Mouse (Mus musculus): ENCODE results near the gene E130114P18Rik. TPM values are rescaled to one million over a fixed set of nuclear protein-coding genes. Genes with fewer than 3 reads are reported as not detected.

E130114P18Rik gene
- polyA plus RNA-seq, 1 experiment from 2014 or later, result 0.60 TPM

- H3K4me1 ChIP-seq (replicated peaks; ENCODE audit: control insufficient read depth, insufficient read depth, low read length), result no peaks in the 10 kb centered on the region
- H3K9me3 ChIP-seq (ENCODE audit: control insufficient read depth, low read length), result no peaks in the 10 kb centered on the region
- H3K27me3 ChIP-seq (replicated peaks; ENCODE audit: control insufficient read depth, insufficient read depth, low read length), result no peaks in the 10 kb centered on the region
- no peak overlapping the region for H3K27ac ChIP-seq (ENCODE audit: low read depth, low read length)
- H3K9ac ChIP-seq (ENCODE audit: low read depth, low read length), result no peak overlapping the region
- H3K36me3 ChIP-seq (ENCODE audit: control insufficient read depth, insufficient read depth, low read length), result no peaks in the 10 kb centered on the region
- no peak overlapping the region for H3K4me3 ChIP-seq (ENCODE audit: low read depth, low read length)
- ATAC-seq (replicated peaks; ENCODE audit: low FRiP score) (no peak), DNase-seq (ENCODE audit: low spot score) (no peak)
- no peak overlapping the region for H3K4me2 ChIP-seq
- WGBS, result 77% methylated on average over 10 of the region's 10 CpGs
Measured at GRCm38 (mm10) chr4:97722666-97723065, 55.2 kb downstream of the E130114P18Rik start.

GRCm38 (mm10) chr4:97714616-97715015 lies 63.3 kb downstream of the E130114P18Rik start:
- DNase-seq (ENCODE audit: low spot score) (no peak), ATAC-seq (replicated peaks; ENCODE audit: low FRiP score) (no peak)
- H3K4me1 ChIP-seq (replicated peaks; ENCODE audit: control insufficient read depth, insufficient read depth, low read length), result no peaks in the 10 kb centered on the region
- H3K9me3 ChIP-seq (ENCODE audit: control insufficient read depth, low read length), result no peaks in the 10 kb centered on the region
- H3K4me3 ChIP-seq (ENCODE audit: low read depth, low read length), result no peak overlapping the region
- WGBS, result 78% methylated on average over 6 of the region's 6 CpGs
- H3K4me2 ChIP-seq, result no peak overlapping the region
- no peak overlapping the region for H3K9ac ChIP-seq (ENCODE audit: low read depth, low read length)
- no peaks in the 10 kb centered on the region for H3K27me3 ChIP-seq (replicated peaks; ENCODE audit: control insufficient read depth, insufficient read depth, low read length)
- H3K36me3 ChIP-seq (ENCODE audit: control insufficient read depth, insufficient read depth, low read length), result no peaks in the 10 kb centered on the region
- H3K27ac ChIP-seq (ENCODE audit: low read depth, low read length), result no peak overlapping the region

GRCm38 (mm10) chr4:97714101-97714615 lies 63.7 kb downstream of the E130114P18Rik start:
- Histone ChIP-seq H3K9me3 (ENCODE audit: control insufficient read depth, low read length) (no peaks in the 10 kb centered on the region), H3K4me3 (ENCODE audit: low read depth, low read length) (no peak overlapping the region), H3K4me2 (no peak overlapping the region), H3K4me1 (replicated peaks; ENCODE audit: control insufficient read depth, insufficient read depth, low read length) (no peaks in the 10 kb centered on the region), H3K27me3 (replicated peaks; ENCODE audit: control insufficient read depth, insufficient read depth, low read length) (no peaks in the 10 kb centered on the region), H3K9ac (ENCODE audit: low read depth, low read length) (no peak overlapping the region), H3K36me3 (ENCODE audit: control insufficient read depth, insufficient read depth, low read length) (no peaks in the 10 kb centered on the region), H3K27ac (ENCODE audit: low read depth, low read length) (no peak overlapping the region)
- 76% methylated on average over 6 of the region's 6 CpGs for WGBS
- ATAC-seq (replicated peaks; ENCODE audit: low FRiP score) (no peak), DNase-seq (ENCODE audit: low spot score) (no peak)

- Histone ChIP-seq H3K36me3 (ENCODE audit: control insufficient read depth, insufficient read depth, low read length) (no peaks in the 10 kb centered on the region), H3K9me3 (ENCODE audit: control insufficient read depth, low read length) (no peaks in the 10 kb centered on the region), H3K27ac (ENCODE audit: low read depth, low read length) (no peak overlapping the region), H3K4me3 (ENCODE audit: low read depth, low read length) (no peak overlapping the region), H3K27me3 (replicated peaks; ENCODE audit: control insufficient read depth, insufficient read depth, low read length) (no peaks in the 10 kb centered on the region), H3K9ac (ENCODE audit: low read depth, low read length) (no peak overlapping the region), H3K4me1 (replicated peaks; ENCODE audit: control insufficient read depth, insufficient read depth, low read length) (no peaks in the 10 kb centered on the region), H3K4me2 (no peak overlapping the region)
- ATAC-seq (replicated peaks; ENCODE audit: low FRiP score) (no peak), DNase-seq (ENCODE audit: low spot score) (no peak)
- WGBS, result 12% methylated on average over 1 of the region's 1 CpGs
Measured at GRCm38 (mm10) chr4:97712547-97712946, 65.3 kb downstream of the E130114P18Rik start.

- no peak for ATAC-seq (replicated peaks; ENCODE audit: low FRiP score)
- Histone ChIP-seq H3K9ac (ENCODE audit: low read depth, low read length) (no peak overlapping the region), H3K27ac (ENCODE audit: low read depth, low read length) (no peak overlapping the region), H3K27me3 (replicated peaks; ENCODE audit: control insufficient read depth, insufficient read depth, low read length) (no peaks in the 10 kb centered on the region), H3K4me1 (replicated peaks; ENCODE audit: control insufficient read depth, insufficient read depth, low read length) (no peaks in the 10 kb centered on the region), H3K9me3 (ENCODE audit: control insufficient read depth, low read length) (no peaks in the 10 kb centered on the region), H3K4me3 (ENCODE audit: low read depth, low read length) (no peak overlapping the region), H3K4me2 (no peak overlapping the region), H3K36me3 (ENCODE audit: control insufficient read depth, insufficient read depth, low read length) (no peaks in the 10 kb centered on the region)
- WGBS, result 62% methylated on average over 9 of the region's 9 CpGs
- no peak for DNase-seq (ENCODE audit: low spot score)
Measured at GRCm38 (mm10) chr4:97710048-97710765, 67.7 kb downstream of the E130114P18Rik start.

- ATAC-seq (replicated peaks; ENCODE audit: low FRiP score), result no peak
- no peak for DNase-seq (ENCODE audit: low spot score)
- no peaks in the 10 kb centered on the region for H3K4me1 ChIP-seq (replicated peaks; ENCODE audit: control insufficient read depth, insufficient read depth, low read length)
- H3K4me2 ChIP-seq, result no peak overlapping the region
- H3K27me3 ChIP-seq (replicated peaks; ENCODE audit: control insufficient read depth, insufficient read depth, low read length), result no peaks in the 10 kb centered on the region
- H3K9ac ChIP-seq (ENCODE audit: low read depth, low read length), result no peak overlapping the region
- 75% methylated on average over 22 of the region's 22 CpGs for WGBS
- H3K27ac ChIP-seq (ENCODE audit: low read depth, low read length), result no peak overlapping the region
- no peaks in the 10 kb centered on the region for H3K36me3 ChIP-seq (ENCODE audit: control insufficient read depth, insufficient read depth, low read length)
- no peaks in the 10 kb centered on the region for H3K9me3 ChIP-seq (ENCODE audit: control insufficient read depth, low read length)
- no peak overlapping the region for H3K4me3 ChIP-seq (ENCODE audit: low read depth, low read length)
Measured at GRCm38 (mm10) chr4:97707373-97708152, 70.3 kb downstream of the E130114P18Rik start.

- DNase-seq (ENCODE audit: low spot score) (no peak), ATAC-seq (replicated peaks; ENCODE audit: low FRiP score) (no peak)
- Histone ChIP-seq H3K4me2 (no peak overlapping the region), H3K9me3 (ENCODE audit: control insufficient read depth, low read length) (no peaks in the 10 kb centered on the region), H3K4me3 (ENCODE audit: low read depth, low read length) (no peak overlapping the region), H3K27me3 (replicated peaks; ENCODE audit: control insufficient read depth, insufficient read depth, low read length) (no peaks in the 10 kb centered on the region), H3K9ac (ENCODE audit: low read depth, low read length) (no peak overlapping the region), H3K36me3 (ENCODE audit: control insufficient read depth, insufficient read depth, low read length) (no peaks in the 10 kb centered on the region), H3K27ac (ENCODE audit: low read depth, low read length) (no peak overlapping the region), H3K4me1 (replicated peaks; ENCODE audit: control insufficient read depth, insufficient read depth, low read length) (no peaks in the 10 kb centered on the region)
- 67% methylated on average over 7 of the region's 7 CpGs for WGBS
Measured at GRCm38 (mm10) chr4:97696684-97697615, 80.9 kb downstream of the E130114P18Rik start.

GRCm38 (mm10) chr4:97695414-97696040 lies 82.4 kb downstream of the E130114P18Rik start:
- DNase-seq (ENCODE audit: low spot score), result no peak
- Histone ChIP-seq H3K27me3 (replicated peaks; ENCODE audit: control insufficient read depth, insufficient read depth, low read length) (no peaks in the 10 kb centered on the region), H3K27ac (ENCODE audit: low read depth, low read length) (no peak overlapping the region), H3K4me2 (no peak overlapping the region), H3K36me3 (ENCODE audit: control insufficient read depth, insufficient read depth, low read length) (no peaks in the 10 kb centered on the region), H3K9ac (ENCODE audit: low read depth, low read length) (no peak overlapping the region), H3K4me3 (ENCODE audit: low read depth, low read length) (no peak overlapping the region), H3K4me1 (replicated peaks; ENCODE audit: control insufficient read depth, insufficient read depth, low read length) (no peaks in the 10 kb centered on the region; the same call in 1 of the 2 replicates), H3K9me3 (ENCODE audit: control insufficient read depth, low read length) (no peaks in the 10 kb centered on the region)
- ATAC-seq (replicated peaks; ENCODE audit: low FRiP score), result no peak
- 76% methylated on average over 7 of the region's 7 CpGs for WGBS
